Mouse (Mus musculus): ENCODE measurements at regions not wholly inside any gene's neighbourhood (a gene's known extent, or its start where the extent isn't known, plus 50 kb on each side); places are given as distances from the start of the nearest gene placed in this dataset.

DNA sequence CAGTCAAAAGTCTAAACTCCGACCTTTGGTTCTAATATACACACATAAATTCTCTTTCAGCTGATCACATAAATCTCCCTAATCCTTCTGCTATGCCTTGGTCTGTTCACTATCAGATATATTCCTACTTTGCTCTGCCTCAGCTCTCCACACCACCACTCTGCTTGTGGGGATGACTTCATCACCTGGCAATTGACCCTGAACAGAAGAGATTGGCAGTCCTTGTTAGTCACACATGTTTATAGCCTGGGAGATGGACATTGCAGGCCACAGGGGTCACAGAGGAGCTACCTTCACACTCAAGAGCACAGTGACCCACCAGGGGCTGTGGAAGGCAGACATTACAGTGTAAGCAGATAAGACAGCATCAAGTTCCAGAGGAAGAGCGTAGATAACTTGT is 270.5 kb upstream of the N6amt1 start:
- TF ChIP-seq FLI1 (IDR thresholded peaks at IDR 0.05; ENCODE audit: low read length) (no peak), GATA1 (IDR thresholded peaks at IDR 0.05; ENCODE audit: borderline replicate concordance, low read length) (no peak)
